Comparison of ENCODE assay signal across 7 mouse cellular contexts in genomic region chr4:155694111-155694481, GRCm38 (mm10). TPM values are rescaled to one million over a fixed set of nuclear protein-coding genes. Genes with fewer than 3 reads are reported as not detected.
DNase-seq lines count a peak whose midpoint lies in the region; ATAC-seq lines count a peak whose summit lies in the region.

TSS of gene Fndc10 (plus strand) at chr4:155694342.

- no peaks in the 10 kb centered on the region for H3K9me3 ChIP-seq in intestine, embryonic 15.5 days

- H3K36me3 ChIP-seq in intestine, embryonic 15.5 days, result no peaks in the 10 kb centered on the region

- peak within 1 kb of the TSS; percentile 72 for H3K9ac ChIP-seq in intestine, embryonic 15.5 days

- H3K4me1 ChIP-seq in intestine, embryonic 15.5 days (replicated peaks), result peaks cover 18% of the 10 kb centered on the region

- under 1% methylated on average over 25 of the region's 47 CpGs for WGBS in intestine, embryonic 15.5 days

- H3K4me2 ChIP-seq in intestine, embryonic 15.5 days (replicated peaks), result peak within 1 kb of the TSS; percentile 97

- H3K27ac ChIP-seq in intestine, embryonic 15.5 days, result peak within 1 kb of the TSS; percentile 55; the same call in 1 of the 2 replicates

- H3K4me3 ChIP-seq in intestine, embryonic 15.5 days (replicated peaks), result peak within 1 kb of the TSS; percentile 70

- intact Hi-C loops in gastrocnemius, postnatal 14 days (cut with DNase I; ENCODE audit: low total_unique reads), result no loop called here
- intact Hi-C loops in left cerebral cortex, postnatal 4 days (cut with DNase I), result no loop called here

- DNase-seq in adrenal gland, adult 2 months, result peak; percentile 87
- peak; percentile 74 for DNase-seq in embryo, embryonic 10 days (ENCODE audit: low spot score)
- DNase-seq in gastrocnemius, postnatal 14 days, result peak; percentile 74
- DNase-seq in left cerebral cortex, postnatal 4 days, result peak; percentile 77
- peak; percentile 49 for DNase-seq in mesoderm, embryonic 11.5 days (ENCODE audit: low read depth, low spot score)
- DNase-seq in spleen, postnatal 36 days (ENCODE audit: low spot score in 2 of 2), result peak; percentile 41 to 49

- no peaks in the 10 kb centered on the region for H3K27me3 ChIP-seq in intestine, embryonic 15.5 days (replicated peaks)

- peak; percentile 85 for ATAC-seq in intestine, embryonic 15.5 days

RNA-seq across cellular contexts. Expression of gene Fndc10, which starts in this region (rescaled TPM):
- total RNA-seq in adrenal gland, adult 2 months (2021), result 10 to 100 TPM; 42.6 to 65.1 TPM
- polyA plus RNA-seq in adrenal gland, adult 2 months (2012; rRNA removed), result 247 and 266 TPM in 2 replicates
- total RNA-seq in gastrocnemius, postnatal 14 days (2021), result 1 to 10 TPM; 2.8 to 3.9 TPM
- 6.1 and 7.6 TPM in 2 replicates for polyA plus RNA-seq in intestine, embryonic 15.5 days (2015; fragmentation: Nextera tagmentation; extraction: Ambion mirVana)
- total RNA-seq in left cerebral cortex, postnatal 4 days (2021), result 10 to 100 TPM; 20.3 to 22.0 TPM

Comparison
In these comparisons a context has a peak if more than half of its experiments do, and no peak if none do; other contexts are left out.
1. Peak in every context shown above with its lines: DNase-seq, ATAC-seq, H3K4me3 ChIP-seq and H3K27ac ChIP-seq.
2. RNA of gene Fndc10 (total RNA-seq): 42.6 to 65.1 TPM in adrenal gland, adult 2 months and 20.3 to 22.0 TPM in left cerebral cortex, postnatal 4 days; 2.8 to 3.9 TPM in gastrocnemius, postnatal 14 days; every median in the first group is over 4 times any median in the second.
3. RNA of gene Fndc10 (polyA plus RNA-seq): 247 to 266 TPM in adrenal gland, adult 2 months; 6.1 to 7.6 TPM in intestine, embryonic 15.5 days; every median in the first group is over 10 times any median in the second.